Mouse (Mus musculus): ENCODE data around the gene Samd4b.

The Samd4b gene

GRCm38 (mm10) chr7:28378066-28378690 is 219.8 kb downstream of the Samd4b start:
- DNase-seq (ENCODE audit: low spot score in 2 of 2): no peak

GRCm38 (mm10) chr7:28377190-28378065 is 220.5 kb downstream of the Samd4b start:
- DNase-seq (ENCODE audit: low spot score in 2 of 2): no peak

GRCm38 (mm10) chr7:28376011-28376771 is 221.8 kb downstream of the Samd4b start:
- no peak for DNase-seq (ENCODE audit: low spot score in 2 of 2)

GRCm38 (mm10) chr7:28375176-28375921 is 222.6 kb downstream of the Samd4b start:
- DNase-seq (ENCODE audit: low spot score in 2 of 2): peak; percentile 65 to 67

- DNase-seq (ENCODE audit: low spot score in 2 of 2): no peak
Observed at GRCm38 (mm10) chr7:28374647-28375046, 223.3 kb downstream of the Samd4b start.

GRCm38 (mm10) chr7:28373891-28374495 is 224.0 kb downstream of the Samd4b start:
- no peak for DNase-seq (ENCODE audit: low spot score in 2 of 2)

GRCm38 (mm10) chr7:28373131-28373581 is 224.8 kb downstream of the Samd4b start:
- peak; percentile 55 to 68 for DNase-seq (ENCODE audit: low spot score in 2 of 2)

GRCm38 (mm10) chr7:28372251-28373108 is 225.5 kb downstream of the Samd4b start, which contains the start of gene Plekhg2:
Gene Plekhg2 (minus strand): TSS chr7:28372599.
- DNase-seq (ENCODE audit: low spot score in 2 of 2): peak; percentile 94 to 96

- no peak for DNase-seq (ENCODE audit: low spot score in 2 of 2)
Observed at GRCm38 (mm10) chr7:28371514-28371989, 226.4 kb downstream of the Samd4b start.

- DNase-seq (ENCODE audit: low spot score in 2 of 2): no peak
Observed at GRCm38 (mm10) chr7:28370977-28371513, 226.9 kb downstream of the Samd4b start.

GRCm38 (mm10) chr7:28370051-28370450 is 227.9 kb downstream of the Samd4b start:
- DNase-seq (ENCODE audit: low spot score in 2 of 2): no peak

GRCm38 (mm10) chr7:28368276-28368920 is 229.5 kb downstream of the Samd4b start:
- DNase-seq (ENCODE audit: low spot score in 2 of 2): no peak

GRCm38 (mm10) chr7:28367663-28368275 is 230.2 kb downstream of the Samd4b start:
- no peak for DNase-seq (ENCODE audit: low spot score in 2 of 2)

GRCm38 (mm10) chr7:28362441-28363060 is 235.4 kb downstream of the Samd4b start:
- DNase-seq (ENCODE audit: low spot score in 2 of 2): no peak

- no peak for DNase-seq (ENCODE audit: low spot score in 2 of 2)
Observed at GRCm38 (mm10) chr7:28361647-28362341, 236.2 kb downstream of the Samd4b start.

- no peak for DNase-seq (ENCODE audit: low spot score in 2 of 2)
Observed at GRCm38 (mm10) chr7:28360291-28360690, 237.7 kb downstream of the Samd4b start.

- no peak for DNase-seq (ENCODE audit: low spot score in 2 of 2)
Observed at GRCm38 (mm10) chr7:28359854-28360253, 238.1 kb downstream of the Samd4b start.

All from frontal cortex, postnatal 14 days (tissue).